Mouse (Mus musculus): ENCODE measurements at regions not wholly inside any gene's neighbourhood (a gene's known extent, or its start where the extent isn't known, plus 50 kb on each side); places are given as distances from the start of the nearest gene placed in this dataset.

- Histone ChIP-seq H3K27ac (ENCODE audit: control insufficient read depth, low read depth, low read length) (peak overlapping the region; percentile 54), H3K27me3 (ENCODE audit: control insufficient read depth in 1 of 2, insufficient read depth in 2 of 2, low read length in 2 of 2) (no peaks in the 10 kb centered on the region; a peak in 1 of 4 replicates), H3K9me3 (replicated peaks; ENCODE audit: insufficient read depth, low read length) (no peaks in the 10 kb centered on the region), H3K79me2 (ENCODE audit: control insufficient read depth, insufficient read depth, low read length, poor library complexity) (no peaks in the 10 kb centered on the region), H3K36me3 (ENCODE audit: control insufficient read depth in 1 of 2, insufficient read depth in 2 of 2, low read length in 2 of 2) (peaks cover 0 to 8% of the 10 kb centered on the region in 2 experiments; a peak in 2 of 4 replicates), H3K4me1 (ENCODE audit: control insufficient read depth in 1 of 2, insufficient read depth in 2 of 2, low read length in 2 of 2) (peaks cover 0 to 12% of the 10 kb centered on the region in 2 experiments; a peak in 2 of 4 replicates), H3K9ac (ENCODE audit: control insufficient read depth, low read depth, low read length, poor library complexity, severe bottlenecking) (no peak overlapping the region), H3K4me3 (ENCODE audit: control insufficient read depth in 1 of 2, insufficient read depth in 1 of 2, low read depth in 2 of 2, low read length in 2 of 2) (0 out of 4 replicates have a peak overlapping the region, but pooled peaks of 1 of the 2 experiments have one; percentile 17)
- TF ChIP-seq CHD2 (IDR thresholded peaks at IDR 0.05; ENCODE audit: low read length) (no peak), JUND (IDR thresholded peaks at IDR 0.05; ENCODE audit: low read depth, low read length) (peak; percentile 85; the same call in 1 of the 2 replicates), ZKSCAN1 (IDR thresholded peaks at IDR 0.05; ENCODE audit: low read depth, low read length) (no peak), SIN3A (IDR thresholded peaks at IDR 0.05; ENCODE audit: low read length) (no peak), ETS1 (IDR thresholded peaks at IDR 0.05; ENCODE audit: low read depth, low read length) (0 out of 2 replicates have a peak, but pooled peaks have one; percentile 12), ZC3H11A (IDR thresholded peaks at IDR 0.05; ENCODE audit: low read depth, low read length) (no peak), RAD21 (IDR thresholded peaks at IDR 0.05; ENCODE audit: low read depth, low read length) (no peak), ZMIZ1 (IDR thresholded peaks at IDR 0.05; ENCODE audit: low read depth, low read length) (no peak), TAL1 (IDR thresholded peaks at IDR 0.05; ENCODE audit: low read length) (no peak), TBP (IDR thresholded peaks at IDR 0.05; ENCODE audit: low read depth, low read length) (no peak), GATA1 (IDR thresholded peaks at IDR 0.05; ENCODE audit: low read depth, low read length) (peak; percentile 77), EP300 (IDR thresholded peaks at IDR 0.05; ENCODE audit: low read depth in 1 of 2, low read length in 2 of 2) (peak in 1 of 2 experiments; percentile 28; a peak in 2 of 4 replicates), ZNF384 (IDR thresholded peaks at IDR 0.05; ENCODE audit: low read depth, low read length) (no peak), CTCF (IDR thresholded peaks at IDR 0.05 in 2 of 3, conservative IDR thresholded peaks at IDR 0.05 in 1 of 3; ENCODE audit: control insufficient read depth in 1 of 3, insufficient read depth in 1 of 3, low read depth in 2 of 3, low read length in 3 of 3, poor library complexity in 1 of 3, severe bottlenecking in 1 of 3) (no peak), RCOR1 (IDR thresholded peaks at IDR 0.05; ENCODE audit: low read depth, low read length) (peak; percentile 6; the same call in 1 of the 2 replicates), GABPA (IDR thresholded peaks at IDR 0.05; ENCODE audit: low read depth, low read length) (no peak)
- DNase-seq (ENCODE audit: low read depth, low spot score) = peak; percentile 72
These were observed 56.0 kb upstream of the Eef1e1 start for GRCm38 (mm10) chr13:38714838-38715237.
